Mouse (Mus musculus): ENCODE measurements around the gene Gm49321. TPM values are rescaled to one million over a fixed set of nuclear protein-coding genes. Genes with fewer than 3 reads are reported as not detected.

Gene Gm49321
- polyA plus RNA-seq, 1 experiment, result not detected

DNA sequence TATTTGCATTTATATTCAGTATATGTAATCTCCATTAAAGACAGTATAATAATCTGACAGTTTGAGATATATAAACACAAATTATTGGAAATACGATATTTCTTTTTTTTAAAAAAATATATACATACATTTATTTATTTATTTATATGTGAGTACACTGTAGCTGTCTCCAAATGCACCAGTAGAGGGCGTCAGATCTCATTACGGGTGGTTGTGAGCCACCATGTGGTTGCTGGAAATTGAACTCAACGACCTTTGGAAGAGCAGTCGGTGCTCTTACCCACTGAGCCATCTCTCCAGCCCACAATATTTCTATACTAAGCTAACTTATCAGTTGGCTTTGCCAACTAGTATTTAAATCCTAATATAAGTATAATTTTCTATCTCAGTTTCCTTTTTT, 6.2 kb upstream of the Gm49321 start:
- no peak overlapping the region for H3K27ac ChIP-seq (ENCODE audit: control insufficient read depth, insufficient read depth, low read length)
- DNase-seq, result peak; percentile 62
- no peak overlapping the region for H3K4me3 ChIP-seq (ENCODE audit: control insufficient read depth, insufficient read depth, low read length)
- peaks cover 69% of the 10 kb centered on the region for H3K36me3 ChIP-seq (ENCODE audit: control insufficient read depth, insufficient read depth, low read length)
- no peaks in the 10 kb centered on the region for H3K27me3 ChIP-seq (ENCODE audit: control insufficient read depth, insufficient read depth, low read length)
- no peak for TF ChIP-seq POLR2A (IDR thresholded peaks at IDR 0.05; ENCODE audit: control insufficient read depth, extremely low read depth, insufficient read depth, low read length, poor library complexity)
- no peak for TF ChIP-seq CTCF (IDR thresholded peaks at IDR 0.05; ENCODE audit: borderline replicate concordance, control insufficient read depth, extremely low read depth, insufficient read depth, low read length, poor library complexity)
- WGBS, result 49% methylated on average over 5 of the region's 5 CpGs
- no peaks in the 10 kb centered on the region for H3K4me1 ChIP-seq (replicated peaks; ENCODE audit: control insufficient read depth, insufficient read depth, low read length)

DNA sequence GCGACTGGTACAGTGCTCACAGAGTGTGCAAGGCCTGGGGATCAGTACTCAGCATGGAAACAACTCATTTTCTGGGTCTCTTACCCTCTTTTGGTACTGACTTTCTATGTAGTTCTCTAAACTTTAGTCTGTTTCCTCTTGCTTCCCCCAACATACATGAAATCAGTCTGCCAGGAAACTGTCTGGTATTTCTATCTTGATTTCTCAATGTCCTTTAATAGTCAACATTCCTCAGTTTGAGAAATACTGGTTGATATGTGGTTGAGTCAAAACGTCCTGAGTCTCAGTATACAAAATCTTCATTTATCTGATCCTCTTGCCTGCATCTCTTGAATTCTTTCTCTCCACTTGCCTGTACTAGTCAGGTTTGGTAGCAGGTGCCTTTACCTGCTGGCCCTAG, 2.9 kb upstream of the Gm49321 start:
- WGBS, result 96% methylated on average over 2 of the region's 2 CpGs
- Histone ChIP-seq H3K27me3 (ENCODE audit: control insufficient read depth, insufficient read depth, low read length) (no peaks in the 10 kb centered on the region), H3K4me3 (ENCODE audit: control insufficient read depth, insufficient read depth, low read length) (no peak overlapping the region), H3K4me1 (replicated peaks; ENCODE audit: control insufficient read depth, insufficient read depth, low read length) (no peaks in the 10 kb centered on the region), H3K27ac (ENCODE audit: control insufficient read depth, insufficient read depth, low read length) (no peak overlapping the region), H3K36me3 (ENCODE audit: control insufficient read depth, insufficient read depth, low read length) (peaks cover 74% of the 10 kb centered on the region)
- TF ChIP-seq POLR2A (IDR thresholded peaks at IDR 0.05; ENCODE audit: control insufficient read depth, extremely low read depth, insufficient read depth, low read length, poor library complexity), result no peak
- DNase-seq, result no peak

DNA sequence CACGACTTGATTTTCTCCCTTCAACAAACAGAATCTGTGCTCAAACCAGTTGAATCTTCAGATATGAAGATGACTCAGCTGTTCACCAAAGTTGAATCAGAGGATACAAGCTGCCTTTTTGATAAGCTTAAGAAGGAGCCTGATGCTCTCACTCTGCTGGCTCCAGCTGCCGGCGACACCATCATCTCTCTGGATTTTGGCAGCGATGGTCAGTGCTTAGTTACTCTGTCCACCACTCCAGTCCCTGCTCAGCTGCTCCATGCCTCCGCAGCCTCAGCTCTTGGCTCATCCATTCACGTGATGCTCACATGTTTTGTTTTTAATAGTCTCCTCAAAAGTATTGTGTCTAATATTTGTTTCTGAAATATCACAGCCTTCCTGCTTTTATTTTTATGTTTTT, 2.1 kb downstream of the Gm49321 start:
- DNase-seq, result no peak
- Histone ChIP-seq H3K36me3 (ENCODE audit: control insufficient read depth, insufficient read depth, low read length) (peaks cover 74% of the 10 kb centered on the region), H3K27me3 (ENCODE audit: control insufficient read depth, insufficient read depth, low read length) (no peaks in the 10 kb centered on the region), H3K4me3 (ENCODE audit: control insufficient read depth, insufficient read depth, low read length) (no peak overlapping the region), H3K27ac (ENCODE audit: control insufficient read depth, insufficient read depth, low read length) (no peak overlapping the region), H3K4me1 (replicated peaks; ENCODE audit: control insufficient read depth, insufficient read depth, low read length) (no peaks in the 10 kb centered on the region)
- WGBS, result 97% methylated on average over 6 of the region's 6 CpGs
- no peak for TF ChIP-seq CTCF (IDR thresholded peaks at IDR 0.05; ENCODE audit: borderline replicate concordance, control insufficient read depth, extremely low read depth, insufficient read depth, low read length, poor library complexity)
- TF ChIP-seq POLR2A (IDR thresholded peaks at IDR 0.05; ENCODE audit: control insufficient read depth, extremely low read depth, insufficient read depth, low read length, poor library complexity), result no peak

DNA sequence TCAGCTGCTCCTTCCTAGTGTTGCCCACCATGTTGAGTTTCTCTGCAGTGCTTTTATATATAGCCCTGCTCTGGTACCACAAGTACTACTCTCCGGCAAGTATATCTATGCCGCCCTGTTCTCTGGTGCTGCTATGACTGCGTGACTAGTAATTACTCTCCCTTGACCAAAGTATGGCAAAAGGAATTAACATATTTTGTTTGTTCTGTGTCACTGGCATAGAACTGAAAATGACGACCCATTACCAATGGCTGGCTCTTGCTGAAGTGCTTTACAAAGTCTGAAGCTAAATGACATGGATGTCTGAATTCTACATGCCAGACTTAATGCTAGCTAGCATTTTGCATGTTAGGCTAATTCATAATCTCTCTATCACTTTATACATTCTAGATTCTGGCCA, 11.0 kb downstream of the Gm49321 start:
- no peak overlapping the region for H3K4me3 ChIP-seq (ENCODE audit: control insufficient read depth, insufficient read depth, low read length)
- WGBS, result 96% methylated on average over 4 of the region's 4 CpGs
- no peaks in the 10 kb centered on the region; the same call in 1 of the 2 replicates for H3K27me3 ChIP-seq (ENCODE audit: control insufficient read depth, insufficient read depth, low read length)
- no peak overlapping the region for H3K27ac ChIP-seq (ENCODE audit: control insufficient read depth, insufficient read depth, low read length)
- TF ChIP-seq POLR2A (IDR thresholded peaks at IDR 0.05; ENCODE audit: control insufficient read depth, extremely low read depth, insufficient read depth, low read length, poor library complexity) (no peak), CTCF (IDR thresholded peaks at IDR 0.05; ENCODE audit: borderline replicate concordance, control insufficient read depth, extremely low read depth, insufficient read depth, low read length, poor library complexity) (no peak)
- peaks cover 5% of the 10 kb centered on the region; the same call in 1 of the 2 replicates for H3K4me1 ChIP-seq (replicated peaks; ENCODE audit: control insufficient read depth, insufficient read depth, low read length)
- DNase-seq, result no peak
- peaks cover 37% of the 10 kb centered on the region for H3K36me3 ChIP-seq (ENCODE audit: control insufficient read depth, insufficient read depth, low read length)

DNA sequence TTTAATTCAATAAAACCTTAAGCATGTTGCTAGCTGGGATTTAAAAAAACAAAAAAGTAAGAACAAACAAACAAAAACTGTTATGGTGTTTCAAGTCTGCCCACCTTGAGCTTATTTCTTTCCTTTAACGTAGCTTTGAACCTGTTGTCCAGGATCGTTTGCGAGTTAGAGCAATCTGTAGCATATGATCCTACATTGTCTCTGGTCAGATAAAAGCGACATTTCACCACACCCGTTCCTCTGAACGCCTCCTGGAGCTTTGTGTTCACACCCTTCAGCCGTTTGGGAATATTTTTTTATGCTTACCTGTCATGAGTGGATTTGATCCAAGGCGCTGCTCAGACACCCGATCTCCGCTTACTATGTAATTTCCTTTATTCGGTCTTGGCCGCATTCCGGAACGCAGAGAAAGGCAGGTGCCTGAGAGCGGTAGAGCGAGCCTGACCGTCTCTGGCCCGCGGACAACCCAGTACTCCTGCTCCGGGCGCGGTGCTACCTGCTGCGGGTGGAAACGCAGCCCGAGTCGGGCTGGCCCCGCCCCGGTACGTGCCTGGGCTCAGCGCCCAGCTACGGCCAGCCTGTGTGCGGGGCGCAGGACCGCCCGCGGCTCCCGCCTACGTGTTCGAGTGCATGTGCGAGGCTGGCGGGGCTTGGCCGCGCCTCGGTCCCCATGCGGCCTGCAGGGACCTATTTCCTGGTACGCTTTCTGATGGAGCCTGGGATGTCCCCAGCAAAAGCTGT, 12.0 kb downstream of the Gm49321 start:
- TF ChIP-seq POLR2A (IDR thresholded peaks at IDR 0.05; ENCODE audit: control insufficient read depth, extremely low read depth, insufficient read depth, low read length, poor library complexity) (no peak), CTCF (IDR thresholded peaks at IDR 0.05; ENCODE audit: borderline replicate concordance, control insufficient read depth, extremely low read depth, insufficient read depth, low read length, poor library complexity) (no peak)
- Histone ChIP-seq H3K4me3 (ENCODE audit: control insufficient read depth, insufficient read depth, low read length) (no peak overlapping the region), H3K36me3 (ENCODE audit: control insufficient read depth, insufficient read depth, low read length) (peaks cover 27% of the 10 kb centered on the region), H3K27me3 (ENCODE audit: control insufficient read depth, insufficient read depth, low read length) (no peaks in the 10 kb centered on the region; the same call in 1 of the 2 replicates), H3K27ac (ENCODE audit: control insufficient read depth, insufficient read depth, low read length) (no peak overlapping the region), H3K4me1 (replicated peaks; ENCODE audit: control insufficient read depth, insufficient read depth, low read length) (peaks cover 7% of the 10 kb centered on the region)
- 22% methylated on average over 46 of the region's 46 CpGs for WGBS
- no peak for DNase-seq

DNA sequence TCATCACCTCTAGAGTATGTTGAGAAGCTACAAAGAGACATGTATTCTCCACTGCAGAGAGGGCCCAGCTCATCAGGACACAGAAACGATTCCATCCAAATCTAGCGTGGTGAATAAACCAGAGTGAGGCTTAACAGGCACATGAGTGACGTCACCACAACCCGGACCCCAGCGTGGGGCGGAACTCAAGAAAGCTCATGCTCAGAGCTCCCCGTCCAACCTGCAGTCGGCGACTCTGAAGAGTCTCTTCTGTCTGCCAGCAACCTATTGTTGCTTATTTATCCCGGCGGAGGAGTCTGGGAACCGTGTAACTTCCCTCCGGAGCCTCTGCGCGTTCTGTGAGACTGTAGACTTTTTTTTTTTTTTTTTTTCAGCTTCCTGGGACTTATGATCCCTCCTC, 15.4 kb downstream of the Gm49321 start:
- Histone ChIP-seq H3K27me3 (ENCODE audit: control insufficient read depth, insufficient read depth, low read length) (no peaks in the 10 kb centered on the region; the same call in 1 of the 2 replicates), H3K36me3 (ENCODE audit: control insufficient read depth, insufficient read depth, low read length) (peaks cover 6% of the 10 kb centered on the region; the same call in 1 of the 2 replicates), H3K27ac (ENCODE audit: control insufficient read depth, insufficient read depth, low read length) (no peak overlapping the region; the same call in 1 of the 2 replicates), H3K4me3 (ENCODE audit: control insufficient read depth, insufficient read depth, low read length) (peak overlapping the region; percentile 45), H3K4me1 (replicated peaks; ENCODE audit: control insufficient read depth, insufficient read depth, low read length) (peaks cover 8% of the 10 kb centered on the region)
- peak; percentile 70 for DNase-seq
- 21% methylated on average over 15 of the region's 15 CpGs for WGBS
- TF ChIP-seq CTCF (IDR thresholded peaks at IDR 0.05; ENCODE audit: borderline replicate concordance, control insufficient read depth, extremely low read depth, insufficient read depth, low read length, poor library complexity), result no peak
- TF ChIP-seq POLR2A (IDR thresholded peaks at IDR 0.05; ENCODE audit: control insufficient read depth, extremely low read depth, insufficient read depth, low read length, poor library complexity), result no peak

All from thymus, adult 2 months (tissue).